Mouse (Mus musculus): ENCODE results near the gene Il22ra1. TPM values are rescaled to one million over a fixed set of nuclear protein-coding genes. Genes with fewer than 3 reads are reported as not detected.

Gene Il22ra1
- polyA plus RNA-seq, 1 experiment from 2014 or later: not detected

- Histone ChIP-seq H3K27ac (no peak overlapping the region), H3K36me3 (no peaks in the 10 kb centered on the region), H3K4me1 (peaks cover 20% of the 10 kb centered on the region), H3K9me3 (replicated peaks) (no peaks in the 10 kb centered on the region), H3K27me3 (ENCODE audit: low read depth, poor library complexity, severe bottlenecking) (peaks cover 15% of the 10 kb centered on the region; the same call in 1 of the 2 replicates), H3K4me3 (peak overlapping the region; percentile 45)
- WGBS: 10% methylated on average over 19 of the region's 19 CpGs
- peak; percentile 71 for DNase-seq (ENCODE audit: low spot score)
Measured at GRCm38 (mm10) chr4:135762251-135762906, 34.4 kb downstream of the Il22ra1 start.

- Histone ChIP-seq H3K9me3 (replicated peaks) (no peaks in the 10 kb centered on the region), H3K27me3 (ENCODE audit: low read depth, poor library complexity, severe bottlenecking) (peaks cover 11% of the 10 kb centered on the region; the same call in 1 of the 2 replicates), H3K4me3 (no peak overlapping the region), H3K4me1 (peaks cover 12% of the 10 kb centered on the region), H3K36me3 (no peaks in the 10 kb centered on the region), H3K27ac (no peak overlapping the region; the same call in 1 of the 2 replicates)
- no peak for DNase-seq (ENCODE audit: low spot score)
- 86% methylated on average over 13 of the region's 13 CpGs for WGBS
Measured at GRCm38 (mm10) chr4:135764700-135765099, 36.7 kb downstream of the Il22ra1 start.

- Histone ChIP-seq H3K4me1 (peaks cover 12% of the 10 kb centered on the region), H3K27ac (no peak overlapping the region), H3K36me3 (no peaks in the 10 kb centered on the region), H3K9me3 (replicated peaks) (no peaks in the 10 kb centered on the region), H3K27me3 (ENCODE audit: low read depth, poor library complexity, severe bottlenecking) (peaks cover 8% of the 10 kb centered on the region; the same call in 1 of the 2 replicates), H3K4me3 (no peak overlapping the region)
- no peak for DNase-seq (ENCODE audit: low spot score)
- WGBS: 78% methylated on average over 8 of the region's 8 CpGs
Measured at GRCm38 (mm10) chr4:135765707-135766106, 37.7 kb downstream of the Il22ra1 start.

- H3K9me3 ChIP-seq (replicated peaks): no peaks in the 10 kb centered on the region
- DNase-seq (ENCODE audit: low spot score): no peak
- H3K36me3 ChIP-seq: no peaks in the 10 kb centered on the region
- 0 out of 2 replicates have a peak, but pooled peaks cover under 1% of the 10 kb centered on the region for H3K27me3 ChIP-seq (ENCODE audit: low read depth, poor library complexity, severe bottlenecking)
- no peak overlapping the region for H3K4me3 ChIP-seq
- H3K27ac ChIP-seq: no peak overlapping the region
- 84% methylated on average over 3 of the region's 3 CpGs for WGBS
- H3K4me1 ChIP-seq: peaks cover 8% of the 10 kb centered on the region
Measured at GRCm38 (mm10) chr4:135766976-135767375, 39.0 kb downstream of the Il22ra1 start.

- peak; percentile 55 for DNase-seq (ENCODE audit: low spot score)
- no peak overlapping the region for H3K27ac ChIP-seq
- H3K27me3 ChIP-seq (ENCODE audit: low read depth, poor library complexity, severe bottlenecking): no peaks in the 10 kb centered on the region
- no peaks in the 10 kb centered on the region for H3K4me1 ChIP-seq
- WGBS: 59% methylated on average over 14 of the region's 14 CpGs
- H3K36me3 ChIP-seq: no peaks in the 10 kb centered on the region
- no peak overlapping the region for H3K4me3 ChIP-seq
- H3K9me3 ChIP-seq (replicated peaks): no peaks in the 10 kb centered on the region
Measured at GRCm38 (mm10) chr4:135768572-135769526, 40.9 kb downstream of the Il22ra1 start.

- no peaks in the 10 kb centered on the region for H3K4me1 ChIP-seq
Measured at GRCm38 (mm10) chr4:135770611-135771305, 42.8 kb downstream of the Il22ra1 start.

GRCm38 (mm10) chr4:135771592-135771991 lies 43.6 kb downstream of the Il22ra1 start:
- Histone ChIP-seq H3K4me3 (no peak overlapping the region), H3K36me3 (no peaks in the 10 kb centered on the region), H3K9me3 (replicated peaks) (no peaks in the 10 kb centered on the region), H3K27me3 (ENCODE audit: low read depth, poor library complexity, severe bottlenecking) (no peaks in the 10 kb centered on the region), H3K4me1 (no peaks in the 10 kb centered on the region), H3K27ac (no peak overlapping the region)
- WGBS: 81% methylated on average over 6 of the region's 6 CpGs
- no peak for DNase-seq (ENCODE audit: low spot score)

More at GRCm38 (mm10) chr4:135770611-135771305, 42.8 kb downstream of the Il22ra1 start:
- no peaks in the 10 kb centered on the region for H3K9me3 ChIP-seq (replicated peaks)
- no peaks in the 10 kb centered on the region for H3K27me3 ChIP-seq (ENCODE audit: low read depth, poor library complexity, severe bottlenecking)
- DNase-seq (ENCODE audit: low spot score): no peak
- H3K36me3 ChIP-seq: no peaks in the 10 kb centered on the region
- H3K27ac ChIP-seq: no peak overlapping the region
- H3K4me3 ChIP-seq: no peak overlapping the region
- 85% methylated on average over 18 of the region's 18 CpGs for WGBS

GRCm38 (mm10) chr4:135772671-135773070 lies 44.7 kb downstream of the Il22ra1 start:
- DNase-seq (ENCODE audit: low spot score): no peak
- H3K27me3 ChIP-seq (ENCODE audit: low read depth, poor library complexity, severe bottlenecking): no peaks in the 10 kb centered on the region
- H3K9me3 ChIP-seq (replicated peaks): no peaks in the 10 kb centered on the region
- no peaks in the 10 kb centered on the region for H3K36me3 ChIP-seq
- H3K4me3 ChIP-seq: no peak overlapping the region
- no peaks in the 10 kb centered on the region for H3K4me1 ChIP-seq
- 84% methylated on average over 4 of the region's 4 CpGs for WGBS
- H3K27ac ChIP-seq: no peak overlapping the region

GRCm38 (mm10) chr4:135774496-135774895 lies 46.5 kb downstream of the Il22ra1 start:
- no peaks in the 10 kb centered on the region for H3K27me3 ChIP-seq (ENCODE audit: low read depth, poor library complexity, severe bottlenecking)
- 70% methylated on average over 8 of the region's 8 CpGs for WGBS
- H3K27ac ChIP-seq: no peak overlapping the region
- DNase-seq (ENCODE audit: low spot score): no peak
- no peaks in the 10 kb centered on the region for H3K9me3 ChIP-seq (replicated peaks)
- no peaks in the 10 kb centered on the region for H3K36me3 ChIP-seq
- H3K4me1 ChIP-seq: peaks cover under 1% of the 10 kb centered on the region; the same call in 1 of the 2 replicates
- H3K4me3 ChIP-seq: no peak overlapping the region

GRCm38 (mm10) chr4:135776850-135777249 lies 48.9 kb downstream of the Il22ra1 start:
- H3K36me3 ChIP-seq: no peaks in the 10 kb centered on the region
- 90% methylated on average over 4 of the region's 4 CpGs for WGBS
- H3K4me3 ChIP-seq: no peak overlapping the region
- H3K9me3 ChIP-seq (replicated peaks): no peaks in the 10 kb centered on the region
- peaks cover 9% of the 10 kb centered on the region for H3K4me1 ChIP-seq
- H3K27me3 ChIP-seq (ENCODE audit: low read depth, poor library complexity, severe bottlenecking): no peaks in the 10 kb centered on the region
- no peak for DNase-seq (ENCODE audit: low spot score)
- no peak overlapping the region for H3K27ac ChIP-seq

GRCm38 (mm10) chr4:135779661-135780060 lies 51.7 kb downstream of the Il22ra1 start:
- H3K27me3 ChIP-seq (ENCODE audit: low read depth, poor library complexity, severe bottlenecking): no peaks in the 10 kb centered on the region
- H3K36me3 ChIP-seq: no peaks in the 10 kb centered on the region
- H3K27ac ChIP-seq: no peak overlapping the region
- peaks cover 9% of the 10 kb centered on the region for H3K4me1 ChIP-seq
- no peaks in the 10 kb centered on the region for H3K9me3 ChIP-seq (replicated peaks)
- H3K4me3 ChIP-seq: no peak overlapping the region
- no peak for DNase-seq (ENCODE audit: low spot score)
- 63% methylated on average over 9 of the region's 9 CpGs for WGBS

GRCm38 (mm10) chr4:135780255-135780654 lies 52.3 kb downstream of the Il22ra1 start:
- Histone ChIP-seq H3K4me3 (no peak overlapping the region), H3K36me3 (no peaks in the 10 kb centered on the region), H3K4me1 (peaks cover 9% of the 10 kb centered on the region), H3K9me3 (replicated peaks) (no peaks in the 10 kb centered on the region), H3K27ac (no peak overlapping the region), H3K27me3 (ENCODE audit: low read depth, poor library complexity, severe bottlenecking) (no peaks in the 10 kb centered on the region)
- WGBS: 74% methylated on average over 3 of the region's 3 CpGs
- no peak for DNase-seq (ENCODE audit: low spot score)
